Mouse (Mus musculus) C2C12 (cell line): ENCODE data around the gene St6galnac5. TPM values are rescaled to one million over a fixed set of nuclear protein-coding genes. Genes with fewer than 3 reads are reported as not detected.

ENCODE experiments used
- H3K27me3 ChIP-seq: one replicate; pipeline ENCODE4 v1.6.1; 2011; ENCODE audit not compliant: control insufficient read depth, insufficient read depth, insufficient read length
- H3K36me3 ChIP-seq: one replicate; pipeline ENCODE4 v1.6.1; 2011; ENCODE audit not compliant: control insufficient read depth, insufficient read depth
- H3K4me3 ChIP-seq: one replicate; pipeline ENCODE4 v1.5.1; 2011; ENCODE audit warnings: mild to moderate bottlenecking, control low read depth; ENCODE audit not compliant: poor library complexity, insufficient read depth, severe bottlenecking
- H3K79me2 ChIP-seq: one replicate; pipeline ENCODE4 v1.6.1; 2011; ENCODE audit not compliant: control insufficient read depth, insufficient read depth
- H3K79me3 ChIP-seq: one replicate; pipeline ENCODE4 v1.6.1; 2011; ENCODE audit warnings: low read depth, control low read depth
- H3ac ChIP-seq: one replicate; pipeline ENCODE3; 2011; ENCODE audit warnings: low read depth; ENCODE audit not compliant: control insufficient read depth, insufficient read length
- CEBPB ChIP-seq: IDR thresholded peaks from one replicate; pipeline ENCODE4 v1.6.1; 2011; ENCODE audit warnings: low read depth, mild to moderate bottlenecking, control low read depth, moderate library complexity
- CTCF ChIP-seq: IDR thresholded peaks from one replicate; pipeline ENCODE4 v1.5.1; 2011; ENCODE audit not compliant: control insufficient read depth, insufficient read depth, insufficient read length
- FOSL1 ChIP-seq: IDR thresholded peaks from one replicate; pipeline ENCODE4 v1.8.0; 2011; ENCODE audit warnings: mild to moderate bottlenecking, low read length; ENCODE audit not compliant: poor library complexity, insufficient read depth, severe bottlenecking
- MAX ChIP-seq: IDR thresholded peaks from one replicate; pipeline ENCODE4 v1.6.1; 2011; ENCODE audit warnings: mild to moderate bottlenecking, control low read depth
- MYOD1 ChIP-seq: IDR thresholded peaks from one replicate; pipeline ENCODE4 v1.6.1; 2011; ENCODE audit warnings: low read depth; ENCODE audit not compliant: control insufficient read depth, insufficient read length
- MYOG ChIP-seq: IDR thresholded peaks from one replicate; pipeline ENCODE4 v1.6.1; 2011; ENCODE audit not compliant: control insufficient read depth, insufficient read length; ENCODE audit errors: extremely low read depth
- USF1 ChIP-seq: IDR thresholded peaks from one replicate; pipeline ENCODE4 v1.6.1; 2011; ENCODE audit warnings: low read depth, mild to moderate bottlenecking, control low read depth, moderate library complexity
- polyA plus RNA-seq: library from polyadenylated mRNA; unstranded; fragments of >200 nt; fragmentation: generic; extraction: Trizol; gene quantifications from one replicate; pipeline ENCODE4 v1.2.1, GENCODE M21; 2012; ENCODE audit warnings: missing spikeins

Gene St6galnac5
- polyA plus RNA-seq, 1 experiment, result under 0.01 TPM

DNA sequence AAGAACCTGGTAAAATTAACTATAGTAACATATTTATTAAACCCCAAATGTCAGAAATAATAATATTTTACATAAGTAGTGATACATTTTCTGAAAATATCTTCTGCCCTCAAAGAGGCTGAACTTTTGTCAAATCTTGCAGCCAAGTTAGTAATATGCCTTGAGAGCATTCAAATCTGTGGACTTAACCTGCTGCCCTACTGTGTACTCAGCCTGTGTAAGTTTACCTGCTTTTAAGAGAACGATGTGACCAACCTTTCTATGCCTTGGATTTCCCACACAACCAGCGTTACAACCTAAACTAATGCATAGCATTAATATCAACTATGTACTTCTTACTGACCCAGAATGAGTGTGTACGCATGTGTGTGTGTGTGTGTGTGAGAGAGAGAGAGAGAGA, 48.3 kb downstream of the St6galnac5 start:
- Histone ChIP-seq H3K27me3 (no peaks in the 10 kb centered on the region), H3K36me3 (no peaks in the 10 kb centered on the region), H3K79me2 (no peaks in the 10 kb centered on the region), H3K4me3 (no peak overlapping the region), H3ac (no peak overlapping the region), H3K79me3 (no peaks in the 10 kb centered on the region)
- TF ChIP-seq CEBPB (no peak), MAX (no peak), MYOD1 (no peak), USF1 (no peak), FOSL1 (no peak), MYOG (no peak), CTCF (no peak)

DNA sequence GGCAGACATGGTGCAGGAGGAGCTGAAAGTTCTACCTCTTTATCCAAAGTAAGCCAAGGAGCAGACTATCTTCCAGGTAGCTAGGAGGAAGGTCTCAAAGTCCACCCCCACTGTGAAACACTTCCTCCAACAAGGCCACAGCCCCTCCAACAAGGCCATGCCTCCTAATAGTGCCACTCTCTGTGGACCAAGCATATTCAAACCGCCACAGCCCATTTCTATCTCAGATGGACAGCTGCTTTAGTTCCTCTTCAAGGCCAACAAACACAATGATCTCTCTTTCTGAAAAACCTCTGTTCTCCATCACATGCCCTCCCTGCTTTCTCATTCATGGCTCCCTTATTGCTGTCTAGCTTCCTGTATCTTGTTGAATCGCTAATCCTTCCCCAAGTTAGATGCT, 49.5 kb downstream of the St6galnac5 start:
- TF ChIP-seq USF1 (no peak), MAX (no peak), CEBPB (no peak), MYOD1 (no peak), FOSL1 (no peak), MYOG (no peak)

GRCm38 (mm10) chr3:152932096-152932495, 50.0 kb downstream of the St6galnac5 start:
- Histone ChIP-seq H3K36me3 (no peaks in the 10 kb centered on the region), H3K79me2 (no peaks in the 10 kb centered on the region), H3K79me3 (no peaks in the 10 kb centered on the region), H3K27me3 (no peaks in the 10 kb centered on the region), H3ac (no peak overlapping the region), H3K4me3 (no peak overlapping the region)
- TF ChIP-seq MYOG, result no peak
- TF ChIP-seq FOSL1, result no peak
- no peak for TF ChIP-seq MAX
- TF ChIP-seq CEBPB, result no peak
- no peak for TF ChIP-seq USF1
- no peak for TF ChIP-seq CTCF
- TF ChIP-seq MYOD1, result no peak

More for the DNA sequence above, 49.5 kb downstream of the St6galnac5 start:
- no peaks in the 10 kb centered on the region for H3K79me2 ChIP-seq
- H3K4me3 ChIP-seq, result no peak overlapping the region
- H3K27me3 ChIP-seq, result no peaks in the 10 kb centered on the region
- no peaks in the 10 kb centered on the region for H3K36me3 ChIP-seq
- no peaks in the 10 kb centered on the region for H3K79me3 ChIP-seq
- no peak overlapping the region for H3ac ChIP-seq

- Histone ChIP-seq H3K79me3 (no peaks in the 10 kb centered on the region), H3ac (no peak overlapping the region), H3K79me2 (no peaks in the 10 kb centered on the region), H3K27me3 (no peaks in the 10 kb centered on the region), H3K4me3 (no peak overlapping the region), H3K36me3 (no peaks in the 10 kb centered on the region)
- no peak for TF ChIP-seq MYOD1
- no peak for TF ChIP-seq USF1
- TF ChIP-seq CTCF, result no peak
- TF ChIP-seq MAX, result no peak
- no peak for TF ChIP-seq MYOG
- TF ChIP-seq CEBPB, result no peak
- TF ChIP-seq FOSL1, result no peak
Observed at GRCm38 (mm10) chr3:152931354-152931753, 50.7 kb downstream of the St6galnac5 start.

DNA sequence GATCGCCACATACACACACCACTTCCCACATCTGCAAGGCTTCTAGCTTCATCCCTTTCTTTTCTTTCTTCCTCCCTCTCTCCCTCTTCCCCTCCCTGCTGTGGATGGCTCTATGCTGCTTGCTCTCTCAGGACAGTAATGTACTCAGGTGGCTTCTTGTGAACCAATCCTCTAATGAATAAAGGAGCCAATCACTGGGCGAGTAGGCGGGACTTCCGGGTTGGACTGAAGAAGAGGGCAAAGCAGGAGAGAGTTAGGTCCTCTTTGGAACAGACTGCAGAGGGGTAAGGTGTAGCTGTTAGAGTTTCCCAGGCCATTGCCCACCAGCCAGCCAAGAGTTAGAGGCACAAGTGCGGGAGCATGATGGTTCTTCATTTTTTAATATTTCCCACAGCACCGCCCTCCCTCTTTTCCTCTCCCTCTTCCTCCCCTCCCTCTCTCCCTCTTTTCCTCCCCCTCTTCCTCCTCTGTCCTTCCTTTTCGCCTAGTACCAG, 52.2 kb downstream of the St6galnac5 start:
- H3K4me3 ChIP-seq, result no peak overlapping the region
- H3K79me3 ChIP-seq, result no peaks in the 10 kb centered on the region
- no peaks in the 10 kb centered on the region for H3K79me2 ChIP-seq
- H3ac ChIP-seq, result no peak overlapping the region
- TF ChIP-seq MYOD1 (no peak), FOSL1 (no peak), USF1 (no peak), MYOG (no peak), MAX (no peak)
- no peaks in the 10 kb centered on the region for H3K36me3 ChIP-seq
- H3K27me3 ChIP-seq, result no peaks in the 10 kb centered on the region

GRCm38 (mm10) chr3:152929256-152929787, 52.7 kb downstream of the St6galnac5 start:
- TF ChIP-seq CEBPB (no peak), CTCF (no peak), MYOG (no peak), MYOD1 (no peak), FOSL1 (no peak), USF1 (no peak), MAX (no peak)
- Histone ChIP-seq H3ac (no peak overlapping the region), H3K4me3 (no peak overlapping the region), H3K36me3 (no peaks in the 10 kb centered on the region), H3K79me2 (no peaks in the 10 kb centered on the region), H3K79me3 (no peaks in the 10 kb centered on the region), H3K27me3 (no peaks in the 10 kb centered on the region)
